Mouse (Mus musculus) forebrain, embryonic 16.5 days (tissue): ENCODE data around the gene Hypk. TPM values are rescaled to one million over a fixed set of nuclear protein-coding genes. Genes with fewer than 3 reads are reported as not detected.
"Not testable (repeated sequence)": the region's sequence is repeated elsewhere in the genome, so short reads cannot be mapped to it uniquely, and the experiment has no call there.

Source experiments
- ATAC-seq: fragments of 200-750 bp; cut with Nextera tagmentation; 2 replicates; pipeline ENCODE4 v1.8.0; 2017; ENCODE audit warnings: mild to moderate bottlenecking, moderate library complexity
- H3K27ac ChIP-seq: fragments of 300-500 bp; sonication (generic); 2 replicates; pipeline ENCODE4 v1.5.1; 2014; ENCODE audit warnings: low read length, control low read depth
- H3K27me3 ChIP-seq: fragments of 300-500 bp; sonication (generic); replicated peaks from 2 replicates; pipeline ENCODE4 v1.6.1; 2014; ENCODE audit warnings: low read length; ENCODE audit not compliant: control insufficient read depth, insufficient read depth
- H3K36me3 ChIP-seq: fragments of 300-500 bp; sonication (generic); 2 replicates; pipeline ENCODE4 v1.6.1; 2014; ENCODE audit not compliant: control insufficient read depth, insufficient read depth
- H3K4me1 ChIP-seq: fragments of 300-500 bp; sonication (generic); replicated peaks from 2 replicates; pipeline ENCODE4 v1.6.1; 2014; ENCODE audit warnings: low read length; ENCODE audit not compliant: control insufficient read depth, insufficient read depth
- H3K4me2 ChIP-seq: fragments of 300-500 bp; sonication (generic); 2 replicates; pipeline ENCODE4 v1.6.1; 2014; ENCODE audit warnings: mild to moderate bottlenecking, low read length, control low read depth
- H3K4me3 ChIP-seq: fragments of 300-500 bp; sonication (generic); replicated peaks from 2 replicates; pipeline ENCODE4 v1.5.1; 2014; ENCODE audit warnings: mild to moderate bottlenecking, low read length, control low read depth
- H3K9ac ChIP-seq: fragments of 300-500 bp; sonication (generic); replicated peaks from 2 replicates; pipeline ENCODE4 v1.6.1; 2014; ENCODE audit warnings: low read depth, low read length, control low read depth
- H3K9me3 ChIP-seq: fragments of 300-500 bp; sonication (generic); 2 replicates; pipeline ENCODE4 v1.6.1; 2016; ENCODE audit warnings: low read length; ENCODE audit not compliant: control insufficient read depth
- WGBS: fragments of 180-500 bp; shearing (Covaris S2); extraction: QIAGEN DNeasy Blood & Tissue Kit; methylation state at CpG from one replicate; pipeline ENCODE4 v1.1.7; 2014; 5-methylcytosine and 5-hydroxymethylcytosine counted together
- polyA plus RNA-seq: library from polyadenylated mRNA; unstranded; fragments of >200 nt; fragmentation: Nextera tagmentation; extraction: Ambion mirVana; gene quantifications from 2 replicates; pipeline ENCODE4 v1.2.1, GENCODE M21; 2015

Hypk gene
- polyA plus RNA-seq, 1 experiment from 2014 or later = 108 TPM

- 78% methylated on average over 3 of the region's 3 CpGs for WGBS
- H3K4me2 ChIP-seq = no peak overlapping the region
- no peak overlapping the region for H3K27ac ChIP-seq
- no peak overlapping the region for H3K9ac ChIP-seq
- no peak for ATAC-seq
- no peaks in the 10 kb centered on the region for H3K36me3 ChIP-seq
- no peak overlapping the region for H3K4me3 ChIP-seq
- H3K4me1 ChIP-seq = peaks cover 6% of the 10 kb centered on the region; the same call in 1 of the 2 replicates
- no peaks in the 10 kb centered on the region for H3K27me3 ChIP-seq
- no peaks in the 10 kb centered on the region for H3K9me3 ChIP-seq
These were observed 24.6 kb downstream of the Hypk start for GRCm38 (mm10) chr2:121477491-121478266.

DNA sequence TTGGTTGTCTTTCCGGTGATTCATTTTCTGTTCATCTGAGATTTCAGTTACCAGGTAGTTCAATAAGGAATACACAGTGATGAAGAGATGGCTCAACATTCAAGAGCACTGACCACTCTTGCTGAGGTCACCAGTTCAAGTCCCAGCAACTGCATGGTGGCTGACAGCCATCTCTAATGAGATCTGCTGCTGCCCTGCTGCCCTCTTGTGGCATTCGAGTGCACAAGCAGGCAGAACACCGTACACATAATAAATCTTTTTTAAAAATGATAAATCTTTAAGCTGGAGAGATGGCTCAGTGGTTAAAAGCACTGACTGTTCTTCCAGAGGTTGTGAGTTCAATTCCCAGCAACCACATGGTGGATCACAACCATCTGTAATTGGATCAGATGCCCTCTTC is 27.4 kb downstream of the Hypk start:
- Histone ChIP-seq H3K36me3 (no peaks in the 10 kb centered on the region), H3K9me3 (no peaks in the 10 kb centered on the region), H3K4me3 (no peak overlapping the region), H3K9ac (no peak overlapping the region), H3K4me2 (no peak overlapping the region), H3K27ac (no peak overlapping the region), H3K4me1 (no peaks in the 10 kb centered on the region), H3K27me3 (no peaks in the 10 kb centered on the region)
- no peak for ATAC-seq
- 56% methylated on average over 3 of the region's 3 CpGs for WGBS

GRCm38 (mm10) chr2:121480916-121481315 is 27.8 kb downstream of the Hypk start:
- not testable (repeated sequence) for H3K9ac ChIP-seq, H3K9me3 ChIP-seq, H3K4me3 ChIP-seq, H3K36me3 ChIP-seq, H3K27me3 ChIP-seq, ATAC-seq, H3K27ac ChIP-seq, H3K4me1 ChIP-seq, H3K4me2 ChIP-seq
- whole genome bisulfite sequencing = 89% methylated on average over 13 of the region's 13 CpGs

GRCm38 (mm10) chr2:121483576-121483975 is 30.5 kb downstream of the Hypk start:
- WGBS = 36% methylated on average over 8 of the region's 8 CpGs
- Histone ChIP-seq H3K36me3 (no peaks in the 10 kb centered on the region), H3K4me1 (no peaks in the 10 kb centered on the region), H3K4me3 (no peak overlapping the region), H3K27ac (no peak overlapping the region), H3K9me3 (no peaks in the 10 kb centered on the region), H3K27me3 (no peaks in the 10 kb centered on the region), H3K9ac (no peak overlapping the region), H3K4me2 (no peak overlapping the region)
- no peak for ATAC-seq

GRCm38 (mm10) chr2:121484403-121484802 is 31.3 kb downstream of the Hypk start:
- not testable (repeated sequence) for H3K4me2 ChIP-seq, ATAC-seq, H3K9me3 ChIP-seq, H3K27me3 ChIP-seq, H3K9ac ChIP-seq, H3K4me3 ChIP-seq, H3K27ac ChIP-seq, H3K36me3 ChIP-seq, H3K4me1 ChIP-seq
- 90% methylated on average over 1 of the region's 2 CpGs for WGBS

GRCm38 (mm10) chr2:121501550-121501949 is 48.5 kb downstream of the Hypk start:
- H3K4me2 ChIP-seq, ATAC-seq, H3K9me3 ChIP-seq, H3K4me1 ChIP-seq, H3K36me3 ChIP-seq, H3K4me3 ChIP-seq, H3K27me3 ChIP-seq, H3K27ac ChIP-seq, H3K9ac ChIP-seq: not testable (repeated sequence)
- 100% methylated on average over 1 of the region's 6 CpGs for WGBS

GRCm38 (mm10) chr2:121505942-121506882 is 53.1 kb downstream of the Hypk start, which contains the start of the genes Mfap1a and Wdr76:
Gene Mfap1a, minus strand, starts transcription at chr2:121506665.
Gene Wdr76, plus strand, starts transcription at chr2:121506723.
- not testable (repeated sequence) for H3K9me3 ChIP-seq, H3K27me3 ChIP-seq, H3K36me3 ChIP-seq
- peak within 1 kb of the TSS; percentile 62 for H3K9ac ChIP-seq
- peak within 1 kb of the TSS; percentile 63 for H3K4me3 ChIP-seq
- peak within 1 kb of the TSS; percentile 62 for H3K4me2 ChIP-seq
- H3K4me1 ChIP-seq = peaks cover 11% of the 10 kb centered on the region
- peak within 1 kb of the TSS; percentile 62 for H3K27ac ChIP-seq
- ATAC-seq = peak; percentile 97
- WGBS = 5% methylated on average over 40 of the region's 42 CpGs

DNA sequence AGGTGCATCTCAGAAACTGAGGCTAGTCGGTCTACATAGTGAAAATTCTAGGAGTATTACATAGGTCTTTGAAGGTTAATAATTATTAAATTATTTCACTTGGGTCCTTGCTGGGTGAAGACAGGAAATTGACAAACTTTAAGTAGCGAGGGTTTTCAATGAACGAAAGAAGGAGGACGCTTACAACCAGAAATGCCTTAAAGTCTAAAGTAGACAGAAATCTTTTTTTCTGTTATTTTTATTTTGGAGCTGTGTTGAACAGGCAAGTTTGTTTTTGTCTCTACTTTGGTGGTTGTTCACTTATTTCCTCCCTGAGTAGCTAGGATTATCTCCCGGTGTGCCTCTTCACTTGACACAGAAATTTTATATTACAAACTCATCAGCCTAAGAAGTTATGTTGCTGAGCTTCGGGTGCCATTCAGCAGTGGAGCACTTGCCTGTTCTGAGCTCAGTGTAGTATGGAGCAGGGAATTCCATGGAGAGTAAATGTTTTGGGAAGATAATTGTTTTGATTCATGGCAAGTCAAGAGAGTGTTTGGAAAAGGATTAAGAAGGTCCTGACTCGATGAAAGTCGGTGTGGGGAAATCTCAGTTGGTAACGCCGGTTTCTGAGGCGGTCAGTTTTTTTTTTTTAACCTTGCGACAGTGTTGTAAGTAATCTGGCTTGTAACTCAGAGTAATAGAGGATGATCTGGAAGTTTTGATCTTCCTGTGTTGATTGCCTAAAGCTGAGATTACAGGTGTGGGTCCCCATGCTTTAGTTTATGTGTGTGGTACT is 54.3 kb downstream of the Hypk start:
- H3K27me3 ChIP-seq = no peaks in the 10 kb centered on the region
- ATAC-seq = no peak
- no peaks in the 10 kb centered on the region for H3K9me3 ChIP-seq
- H3K4me2 ChIP-seq = peak overlapping the region; percentile 62
- H3K27ac ChIP-seq = no peak overlapping the region
- H3K4me3 ChIP-seq = peak overlapping the region; percentile 63
- H3K4me1 ChIP-seq = peaks cover 11% of the 10 kb centered on the region
- 0 out of 2 replicates have a peak, but pooled peaks cover 4% of the 10 kb centered on the region for H3K36me3 ChIP-seq
- peak overlapping the region; percentile 41 for H3K9ac ChIP-seq
- 11% methylated on average over 12 of the region's 12 CpGs for WGBS
